Mouse (Mus musculus): ENCODE data around the gene Ap3m1.

Ap3m1 gene

DNA sequence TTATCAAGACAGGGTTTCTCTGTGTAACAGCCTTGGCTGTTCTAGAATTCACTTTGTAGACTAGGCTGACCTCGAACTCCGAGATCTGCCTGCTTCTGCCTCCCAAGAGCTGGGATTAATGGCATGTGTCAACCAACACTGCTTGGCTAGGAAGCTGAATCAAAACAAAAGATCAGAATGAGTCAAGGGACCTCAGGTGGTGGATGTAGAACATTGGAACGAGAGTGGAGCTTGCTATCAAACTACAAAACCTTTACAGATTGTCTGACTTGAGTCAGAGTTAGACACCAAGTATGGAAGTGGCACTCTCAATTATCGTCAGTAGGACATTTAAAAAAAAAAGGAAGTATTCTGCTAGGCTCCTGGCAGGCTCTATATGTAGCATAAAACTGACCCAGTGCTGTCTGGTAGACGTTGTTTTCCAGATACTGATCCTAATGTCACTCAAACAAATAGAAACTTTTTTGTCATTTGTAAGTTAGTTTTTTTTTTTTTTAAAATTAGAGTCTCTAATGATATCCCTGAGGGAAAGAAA is 38.4 kb downstream of the Ap3m1 start:
- DNase-seq (ENCODE audit: low spot score), result no peak

- DNase-seq (ENCODE audit: low spot score), result no peak
Observed at GRCm38 (mm10) chr14:20999617-21000016, 52.7 kb downstream of the Ap3m1 start.

GRCm38 (mm10) chr14:20997548-20997947 is 54.8 kb downstream of the Ap3m1 start:
- DNase-seq (ENCODE audit: low spot score), result no peak

GRCm38 (mm10) chr14:20996361-20996760 is 55.9 kb downstream of the Ap3m1 start:
- no peak for DNase-seq (ENCODE audit: low spot score)

- no peak for DNase-seq (ENCODE audit: low spot score)
Observed at GRCm38 (mm10) chr14:20995497-20995896, 56.8 kb downstream of the Ap3m1 start.

DNA sequence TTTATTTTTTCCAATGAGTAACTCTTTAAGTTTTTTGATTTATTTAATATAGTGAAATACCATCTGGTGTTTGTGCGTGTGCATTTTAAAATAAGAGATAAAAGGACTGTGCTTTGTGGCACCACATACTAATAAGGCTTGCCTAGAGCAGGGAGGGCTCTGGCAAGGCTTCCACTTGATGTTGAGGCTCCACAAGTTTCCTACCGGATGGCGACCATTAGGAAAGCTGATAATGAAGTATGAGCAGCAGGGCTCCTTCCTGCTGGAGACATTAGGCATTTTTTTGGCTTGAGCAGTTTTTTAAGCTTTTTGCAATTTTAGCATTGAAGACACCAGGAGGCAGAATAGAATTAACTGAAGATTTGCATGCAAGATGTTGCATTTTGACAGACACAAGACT is 57.8 kb downstream of the Ap3m1 start:
- DNase-seq (ENCODE audit: low spot score), result no peak

GRCm38 (mm10) chr14:20993067-20993691 is 59.1 kb downstream of the Ap3m1 start:
- DNase-seq (ENCODE audit: low spot score), result peak; percentile 77

DNA sequence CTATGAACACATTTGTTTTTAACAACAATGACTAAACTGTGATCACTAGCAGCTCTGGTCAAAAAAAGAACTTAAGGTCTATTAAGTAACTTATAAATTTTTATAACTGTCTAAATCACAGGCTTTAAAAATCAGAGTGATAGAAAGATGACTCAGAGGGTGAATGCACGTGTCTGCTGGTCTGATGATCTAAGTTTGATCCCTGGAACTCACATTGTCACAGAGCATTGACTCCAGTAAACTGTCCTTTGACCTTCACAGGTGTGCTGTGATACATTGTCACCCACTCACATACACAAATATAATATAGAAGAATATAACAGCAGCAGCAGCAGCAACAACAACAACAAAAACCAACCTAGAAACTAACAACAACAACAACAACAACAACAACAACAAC is 60.8 kb downstream of the Ap3m1 start:
- no peak for DNase-seq (ENCODE audit: low spot score)

GRCm38 (mm10) chr14:20985482-20985881 is 66.8 kb downstream of the Ap3m1 start:
- no peak for DNase-seq (ENCODE audit: low spot score)

DNA sequence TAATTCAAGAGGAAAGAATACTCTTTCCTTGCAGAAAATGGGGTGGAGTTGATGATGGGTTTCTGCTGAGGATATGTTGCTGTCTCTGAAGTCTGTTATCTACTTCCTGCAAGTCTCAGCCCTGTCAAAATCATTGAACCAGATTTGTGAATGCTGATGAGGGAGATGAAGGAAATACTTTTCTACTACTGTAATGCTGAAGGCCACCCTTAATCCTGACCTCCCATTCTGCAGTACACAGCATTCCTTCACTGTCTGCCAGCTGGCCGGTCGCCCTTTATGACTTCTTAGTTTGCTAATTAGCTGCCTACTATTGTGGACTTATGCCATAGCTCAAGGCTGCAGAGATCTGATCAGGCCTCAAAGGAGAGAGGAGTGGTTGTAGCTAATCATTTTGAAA is 68.5 kb downstream of the Ap3m1 start:
- no peak for DNase-seq (ENCODE audit: low spot score)

Data from embryo, embryonic 10.5 days (tissue).